Mouse (Mus musculus) frontal cortex, adult (tissue): ENCODE measurements around the gene Gas2l3.

Experiments used
- ATAC-seq: cut with Nextera tagmentation; 2 replicates; pipeline ENCODE4 v1.9.2; 2017; ENCODE audit warnings: mild to moderate bottlenecking, moderate library complexity, mixed read lengths; ENCODE audit not compliant: low TSS enrichment

Gene Gas2l3

GRCm38 (mm10) chr10:89443623-89444151 lies at the start of gene Gas2l3:
Gene Gas2l3, minus strand, starts transcription at chr10:89443967.
- peak; percentile 97 for ATAC-seq

- no peak for ATAC-seq
Measured at GRCm38 (mm10) chr10:89491321-89491720, 47.6 kb upstream of the Gas2l3 start.

GRCm38 (mm10) chr10:89490250-89490649 lies 46.5 kb upstream of the Gas2l3 start:
- no peak for ATAC-seq

GRCm38 (mm10) chr10:89489459-89489858 lies 45.7 kb upstream of the Gas2l3 start:
- ATAC-seq = no peak

- ATAC-seq = no peak
Measured at GRCm38 (mm10) chr10:89486995-89487742, 43.4 kb upstream of the Gas2l3 start.

- no peak for ATAC-seq
Measured at GRCm38 (mm10) chr10:89484907-89485306, 41.1 kb upstream of the Gas2l3 start.

GRCm38 (mm10) chr10:89483812-89484602 lies 40.2 kb upstream of the Gas2l3 start:
- ATAC-seq = no peak

- ATAC-seq = no peak
Measured at GRCm38 (mm10) chr10:89483113-89483512, 39.3 kb upstream of the Gas2l3 start.

GRCm38 (mm10) chr10:89482142-89482681 lies 38.4 kb upstream of the Gas2l3 start:
- no peak for ATAC-seq

- no peak for ATAC-seq
Measured at GRCm38 (mm10) chr10:89481638-89482037, 37.9 kb upstream of the Gas2l3 start.

GRCm38 (mm10) chr10:89478766-89479165 lies 35.0 kb upstream of the Gas2l3 start:
- ATAC-seq = no peak

GRCm38 (mm10) chr10:89470596-89471353 lies 27.0 kb upstream of the Gas2l3 start:
- ATAC-seq = no peak

GRCm38 (mm10) chr10:89464760-89465405 lies 21.1 kb upstream of the Gas2l3 start:
- ATAC-seq = no peak

- no peak for ATAC-seq
Measured at GRCm38 (mm10) chr10:89462890-89463289, 19.1 kb upstream of the Gas2l3 start.

- ATAC-seq = peak; percentile 98
Measured at GRCm38 (mm10) chr10:89461856-89462507, 18.2 kb upstream of the Gas2l3 start.

GRCm38 (mm10) chr10:89460972-89461371 lies 17.2 kb upstream of the Gas2l3 start:
- no peak for ATAC-seq

- no peak for ATAC-seq
Measured at GRCm38 (mm10) chr10:89458770-89459169, 15.0 kb upstream of the Gas2l3 start.

GRCm38 (mm10) chr10:89453794-89454193 lies 10.0 kb upstream of the Gas2l3 start:
- ATAC-seq = no peak

- no peak for ATAC-seq
Measured at GRCm38 (mm10) chr10:89453068-89453641, 9.4 kb upstream of the Gas2l3 start.

GRCm38 (mm10) chr10:89450411-89450810 lies 6.6 kb upstream of the Gas2l3 start:
- ATAC-seq = no peak
